Mouse (Mus musculus) frontal cortex, postnatal 25 days (tissue): ENCODE measurements around the gene Zdhhc22.

Source experiments
- DNase-seq, 2 experiments: peaks; one replicate each; pipeline ENCODE4 v3.0.0; 2022; ENCODE audit warnings: low spot score in 2 of 2

Gene Zdhhc22

DNA sequence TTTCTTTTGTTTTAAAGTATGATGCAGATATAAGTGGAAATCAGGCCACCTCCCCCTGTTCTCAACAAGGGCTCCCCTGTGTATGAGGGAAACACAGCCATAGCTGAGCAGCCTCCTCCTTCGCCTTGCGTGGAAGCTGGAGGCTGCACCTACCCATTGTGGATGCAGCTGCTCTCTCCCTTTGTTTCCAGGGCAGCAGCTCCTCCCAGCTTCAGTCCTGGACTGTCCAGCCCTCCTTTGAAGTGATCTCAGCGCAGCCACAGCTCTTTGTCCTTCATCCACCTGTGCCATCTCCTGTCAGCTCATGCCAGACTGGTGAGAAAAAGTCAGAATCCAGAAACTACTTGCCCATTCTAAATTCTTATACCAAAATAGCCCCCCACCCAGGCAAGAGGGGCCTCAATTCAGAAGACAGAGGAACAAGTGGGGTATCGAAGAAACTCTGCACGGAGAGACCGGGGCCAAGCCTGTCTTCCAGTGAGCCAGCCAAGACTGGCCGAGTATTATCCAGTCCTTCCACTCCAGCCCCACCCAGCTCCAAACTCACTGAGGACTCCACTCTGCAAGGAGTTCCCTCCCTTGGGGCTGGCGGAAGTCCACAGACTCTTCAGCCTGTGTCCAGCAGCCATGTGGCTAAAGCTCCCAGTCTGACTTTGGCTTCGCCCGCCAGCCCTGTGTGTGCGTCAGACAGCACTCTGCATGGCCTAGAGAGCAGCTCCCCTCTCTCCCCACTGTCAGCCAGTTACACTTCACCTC lies 28.5 kb downstream of the Zdhhc22 start:
- DNase-seq = no peak

DNA sequence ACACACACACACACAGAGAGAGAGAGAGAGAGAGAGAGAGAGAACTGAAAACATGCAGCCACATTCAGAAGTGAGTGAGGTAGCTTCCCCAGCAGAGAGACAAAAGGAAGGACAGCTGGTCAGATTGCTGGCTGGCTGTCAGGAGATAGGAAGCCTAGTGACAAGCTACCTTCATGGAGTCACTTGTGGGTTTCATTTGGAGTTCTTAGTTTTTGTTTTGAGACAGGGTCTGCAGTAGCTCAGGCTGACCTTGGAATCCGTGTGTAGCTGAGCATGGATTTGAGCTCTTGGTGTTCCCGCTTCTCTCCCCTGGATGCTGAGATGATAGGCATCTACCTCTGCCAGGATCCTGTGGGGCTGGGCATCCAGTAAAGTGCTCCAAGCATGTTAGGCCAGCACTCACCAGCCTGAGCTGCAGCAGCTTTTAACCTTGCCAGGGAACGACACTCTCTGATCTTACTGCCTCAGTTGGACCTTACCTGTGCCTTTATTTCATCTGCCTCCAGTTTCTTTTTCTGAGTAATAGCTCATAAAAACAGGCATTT lies 29.4 kb downstream of the Zdhhc22 start:
- no peak for DNase-seq

GRCm38 (mm10) chr12:86960138-86960537 lies 30.1 kb downstream of the Zdhhc22 start:
- no peak for DNase-seq

GRCm38 (mm10) chr12:86959661-86960060 lies 30.6 kb downstream of the Zdhhc22 start:
- DNase-seq = no peak

DNA sequence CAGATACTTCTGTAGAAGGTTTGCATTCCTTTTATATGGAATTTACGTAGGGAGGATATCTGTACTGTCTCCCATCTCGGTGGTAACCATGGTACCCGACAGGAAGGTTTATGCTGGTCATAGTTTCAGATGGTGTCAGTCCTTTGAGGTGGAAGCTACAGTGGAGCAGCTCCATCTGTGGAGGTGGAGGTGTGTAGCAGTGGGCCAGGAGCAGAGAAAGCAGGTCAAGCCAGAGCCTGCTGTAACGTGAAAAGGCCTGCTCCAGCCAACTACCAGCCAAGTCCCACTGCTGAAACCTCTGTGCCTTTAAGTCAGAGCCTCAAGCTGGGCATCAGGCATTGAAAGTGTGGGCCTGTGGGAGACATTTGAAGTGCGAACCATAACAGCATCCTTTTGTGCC lies 31.7 kb downstream of the Zdhhc22 start:
- DNase-seq = no peak

DNA sequence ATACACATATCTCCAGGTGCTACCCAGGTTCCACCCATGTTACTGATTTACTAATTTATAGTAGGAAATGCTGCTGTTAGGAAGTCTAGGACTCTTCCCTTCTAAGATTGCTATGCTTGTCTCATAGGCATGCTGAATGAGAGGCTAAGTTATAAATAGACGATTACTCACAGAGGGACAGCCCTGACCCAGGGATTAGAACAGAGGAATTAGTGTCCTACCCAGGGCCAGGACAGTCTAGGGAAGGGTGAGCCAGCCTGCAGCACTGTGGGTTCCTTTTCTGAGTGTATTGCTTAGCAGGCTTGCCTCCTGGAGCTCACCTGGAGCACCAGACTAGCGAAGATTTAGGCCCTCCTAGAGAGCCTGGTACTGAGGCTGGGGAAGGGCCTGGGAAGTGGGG lies 34.3 kb downstream of the Zdhhc22 start:
- DNase-seq = no peak

- DNase-seq = no peak
Observed at GRCm38 (mm10) chr12:86952331-86952850, 37.8 kb downstream of the Zdhhc22 start.

DNA sequence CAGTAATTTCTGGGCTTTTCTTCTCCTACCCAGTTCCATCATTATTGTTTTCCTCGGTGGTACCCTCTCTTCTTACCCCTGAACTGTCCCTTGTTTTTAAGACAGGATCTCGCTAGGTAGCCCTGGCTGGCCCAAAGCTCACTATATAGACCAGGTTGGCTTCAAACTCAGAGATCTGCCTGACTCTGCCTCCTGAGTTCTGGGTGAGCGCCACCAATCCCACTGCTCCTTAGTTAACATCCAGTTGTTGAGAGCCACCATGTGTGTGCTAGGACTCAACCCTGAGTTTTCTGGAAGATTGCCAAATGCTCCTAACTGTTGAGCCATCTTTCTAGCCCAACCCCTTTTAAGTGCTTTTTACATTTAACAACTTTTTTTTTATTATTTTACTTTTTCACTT lies 39.3 kb downstream of the Zdhhc22 start:
- DNase-seq = no peak

- DNase-seq = no peak
Observed at GRCm38 (mm10) chr12:86950161-86950960, 39.9 kb downstream of the Zdhhc22 start.

- no peak for DNase-seq
Observed at GRCm38 (mm10) chr12:86949501-86949900, 40.7 kb downstream of the Zdhhc22 start.

- no peak for DNase-seq
Observed at GRCm38 (mm10) chr12:86948627-86949026, 41.6 kb downstream of the Zdhhc22 start.

DNA sequence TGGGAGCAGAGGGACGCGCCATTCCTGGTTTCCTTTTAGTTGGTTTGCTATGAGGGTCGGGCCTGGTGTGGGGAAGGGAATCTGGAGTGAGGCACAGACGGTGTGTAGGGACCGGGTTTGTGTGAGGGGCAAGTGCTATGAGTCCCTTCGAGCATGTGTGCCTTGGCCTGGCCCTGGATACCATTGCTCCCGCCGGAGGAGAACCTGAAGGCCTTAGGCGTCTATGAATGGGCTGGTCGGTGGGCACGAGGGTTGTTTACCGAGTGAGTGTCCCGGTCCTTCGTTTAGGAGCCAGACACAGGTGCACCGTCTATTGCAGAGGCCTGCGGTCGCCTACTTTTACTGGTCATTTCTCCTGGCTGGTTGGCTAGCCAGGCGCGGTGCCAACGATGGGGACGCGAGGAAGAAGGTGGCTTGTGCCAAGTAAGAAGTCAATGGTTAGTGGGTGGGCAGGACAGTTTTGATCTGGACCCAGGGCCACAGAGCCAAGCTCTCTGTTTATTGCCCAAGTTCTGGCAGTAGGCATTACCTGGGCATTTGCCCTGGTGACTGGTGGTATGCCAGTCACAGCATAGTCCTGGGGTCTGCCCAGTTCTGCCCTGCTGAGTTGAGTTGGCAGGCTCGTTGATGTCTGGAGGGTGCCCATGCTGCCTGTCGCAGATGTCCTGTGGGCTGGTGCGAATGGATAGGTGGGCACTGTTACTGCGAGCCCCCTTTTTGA lies 42.4 kb downstream of the Zdhhc22 start:
- peak; percentile 45 to 55 for DNase-seq

GRCm38 (mm10) chr12:86946862-86947574 lies 43.2 kb downstream of the Zdhhc22 start, which contains the start of gene Cipc:
TSS of gene Cipc (plus strand) at chr12:86947043.
- DNase-seq = peak; percentile 94 to 97

- no peak for DNase-seq
Observed at GRCm38 (mm10) chr12:86946301-86946781, 43.9 kb downstream of the Zdhhc22 start.

GRCm38 (mm10) chr12:86945126-86945525 lies 45.1 kb downstream of the Zdhhc22 start:
- peak; percentile 49 to 68 for DNase-seq

- no peak for DNase-seq
Observed at GRCm38 (mm10) chr12:86943421-86943820, 46.8 kb downstream of the Zdhhc22 start.

DNA sequence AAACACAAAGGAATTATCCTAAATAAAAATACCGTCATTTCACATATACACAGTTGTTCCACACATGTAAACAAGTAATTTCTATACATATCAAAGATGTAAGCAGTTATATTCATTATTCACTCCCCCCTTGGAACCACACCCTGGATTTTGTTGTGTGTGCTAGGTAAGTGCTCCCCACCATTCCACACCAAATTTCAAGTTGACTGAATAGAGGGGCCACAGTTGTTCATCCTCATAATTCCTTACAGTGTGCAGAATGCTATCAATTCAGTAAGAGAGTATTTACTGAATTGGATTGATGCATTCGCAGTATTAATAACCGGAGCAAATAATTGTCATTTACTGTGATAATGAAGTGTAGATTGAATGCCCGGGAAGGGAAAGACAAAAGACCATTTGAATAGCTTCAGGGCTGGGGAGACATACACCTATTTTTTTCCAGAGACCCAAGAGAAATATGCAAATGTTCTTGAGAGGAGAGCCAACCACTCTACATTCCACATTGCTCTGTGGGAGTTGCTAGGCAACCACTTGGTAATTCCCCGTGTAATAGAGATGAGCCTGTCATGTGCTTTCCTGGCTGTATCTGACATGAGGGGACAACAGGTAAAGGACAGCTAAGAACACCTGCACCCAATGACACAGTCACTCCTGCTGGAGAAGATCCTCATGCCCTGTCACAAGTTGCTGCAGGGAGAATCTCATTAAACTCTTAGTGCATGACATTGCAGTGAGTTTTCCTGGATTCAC lies 48.3 kb downstream of the Zdhhc22 start:
- DNase-seq = no peak

DNA sequence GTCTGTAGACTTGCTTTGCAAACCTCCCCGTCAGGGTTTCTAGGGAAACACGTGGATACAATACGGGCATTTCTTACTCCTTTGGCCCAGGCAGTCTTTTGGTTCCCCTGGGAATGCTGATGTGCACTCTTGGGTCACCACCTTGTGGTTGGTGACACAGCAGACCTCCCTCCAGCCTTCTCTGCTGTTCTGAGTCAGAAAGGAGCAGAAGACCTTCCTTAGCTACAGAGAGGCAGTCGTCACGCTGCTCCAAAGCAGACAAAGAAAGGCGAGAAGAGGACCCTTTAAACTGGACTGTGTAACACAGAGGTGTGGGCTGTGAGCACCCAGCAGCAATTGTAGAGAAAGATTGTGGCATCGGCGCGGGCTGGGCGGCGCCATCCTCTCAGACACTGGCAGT lies 49.1 kb downstream of the Zdhhc22 start:
- DNase-seq = no peak

DNA sequence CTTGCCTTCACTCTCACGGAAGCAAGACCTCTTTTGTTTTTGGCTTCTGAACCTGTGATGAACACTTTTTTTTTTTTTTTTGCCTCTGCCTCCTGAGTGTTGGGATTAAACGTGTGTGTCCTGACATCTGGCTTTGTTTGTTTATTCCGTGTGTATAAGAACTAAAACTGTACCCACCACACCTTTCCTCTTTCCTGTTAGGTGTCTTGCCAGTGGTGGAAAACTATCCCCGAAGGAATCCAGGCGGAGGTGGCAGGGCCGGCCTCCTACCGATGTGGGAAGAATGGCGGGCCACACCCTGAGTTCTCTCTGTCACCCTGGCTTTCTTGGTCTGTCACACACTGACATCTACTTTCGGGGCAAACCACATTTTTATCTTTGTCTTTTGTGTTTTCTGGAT lies 51.7 kb downstream of the Zdhhc22 start:
- DNase-seq = no peak
